Mouse (Mus musculus): ENCODE data around the gene Tas2r107.

DNA sequence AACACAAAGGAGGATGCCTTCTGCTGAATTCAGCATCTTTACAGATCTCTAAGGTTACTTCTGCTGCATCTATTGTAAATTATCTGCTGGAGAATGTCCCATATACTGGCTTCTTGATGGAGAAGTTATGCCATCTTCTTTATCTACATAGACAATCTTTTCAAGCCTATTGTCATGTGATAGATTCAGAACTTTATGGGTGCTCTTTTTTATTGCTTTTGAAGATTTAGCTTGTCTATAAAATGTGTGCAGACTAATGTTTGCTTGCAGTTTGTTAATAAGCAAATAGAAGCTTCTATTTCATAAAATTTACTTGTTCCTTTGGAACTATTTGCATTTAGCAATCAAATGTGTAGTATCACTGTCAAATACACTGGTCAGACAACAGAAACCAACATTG lies at the start of gene Tas2r107:
- TF ChIP-seq CHD2 (IDR thresholded peaks at IDR 0.05; ENCODE audit: low read length) (no peak), MAFK (IDR thresholded peaks at IDR 0.05; ENCODE audit: insufficient replicate concordance, low read length) (no peak), BHLHE40 (IDR thresholded peaks at IDR 0.05; ENCODE audit: low read depth, low read length) (no peak), TBP (conservative IDR thresholded peaks at IDR 0.05; ENCODE audit: low read depth, low read length) (no peak), POLR2A (IDR thresholded peaks at IDR 0.05; ENCODE audit: low read depth, low read length) (no peak), POLR2AphosphoS2 (IDR thresholded peaks at IDR 0.05; ENCODE audit: low read depth, low read length) (no peak), EP300 (IDR thresholded peaks at IDR 0.05; ENCODE audit: low read length) (no peak), CTCF (conservative IDR thresholded peaks at IDR 0.05 in 1 of 2, IDR thresholded peaks at IDR 0.05 in 1 of 2; ENCODE audit: low read depth in 2 of 2, low read length in 2 of 2) (no peak), MAX (IDR thresholded peaks at IDR 0.05; ENCODE audit: low read length) (no peak), USF2 (conservative IDR thresholded peaks at IDR 0.05; ENCODE audit: low read depth, low read length) (no peak), IRF4 (IDR thresholded peaks at IDR 0.05; ENCODE audit: low read depth, low read length) (no peak)
